Mouse (Mus musculus) bone marrow, adult 2 months (tissue): ENCODE measurements at regions not wholly inside any gene's neighbourhood (a gene's known extent, or its start where the extent isn't known, plus 50 kb on each side); places are given as distances from the start of the nearest gene placed in this dataset.

Experiments
- CTCF ChIP-seq: fragments of 200-500 bp; IDR thresholded peaks from 2 replicates; pipeline ENCODE4 v1.5.1; 2011; ENCODE audit warnings: low read length, control low read depth; ENCODE audit not compliant: control insufficient read depth, insufficient read depth
- POLR2A ChIP-seq: fragments of 200-500 bp; IDR thresholded peaks from 2 replicates; pipeline ENCODE4 v1.6.1; 2011; ENCODE audit warnings: low read depth, mild to moderate bottlenecking, control low read depth, low read length, borderline replicate concordance; ENCODE audit not compliant: control insufficient read depth

DNA sequence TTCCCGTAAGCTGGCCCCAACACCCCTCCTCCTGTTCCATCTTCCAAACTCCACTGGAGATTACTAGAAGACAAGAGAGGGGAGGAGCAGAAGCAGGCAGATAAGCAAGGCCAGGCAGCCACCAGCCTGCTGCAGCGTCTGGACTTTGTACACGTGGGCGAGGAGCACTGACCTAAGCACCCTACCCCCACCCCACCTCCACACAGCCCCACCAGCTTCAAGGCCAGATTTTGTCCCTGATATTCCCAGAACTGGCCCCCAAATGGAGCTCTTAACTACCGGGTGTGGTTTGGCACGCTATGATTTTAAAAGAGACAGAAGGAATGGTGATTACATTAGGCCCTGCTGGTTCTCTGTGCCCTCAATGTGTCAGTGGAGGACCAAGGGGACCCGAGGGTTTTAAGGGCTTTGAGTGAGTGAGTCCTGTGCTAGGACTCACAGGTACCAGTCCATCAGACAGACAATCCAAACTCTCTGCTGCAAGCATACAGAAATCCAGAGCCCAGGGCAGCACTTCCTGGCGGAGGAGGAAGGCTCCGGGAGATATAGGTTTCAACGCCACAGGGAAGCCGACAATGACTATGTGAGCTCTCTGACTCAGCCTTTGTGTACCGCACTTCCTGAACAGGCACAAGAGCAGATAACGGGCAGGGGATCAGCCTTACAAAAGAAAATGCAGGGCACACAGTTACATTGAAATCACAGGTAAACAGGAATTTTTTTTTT lies 72.0 kb upstream of the Mgme1 start:
- no peak for TF ChIP-seq POLR2A
- TF ChIP-seq CTCF = no peak
